Mouse (Mus musculus) erythroblast, embryonic 14.5 days (primary cell): ENCODE measurements at regions not wholly inside any gene's neighbourhood (a gene's known extent, or its start where the extent isn't known, plus 50 kb on each side); places are given as distances from the start of the nearest gene placed in this dataset.

Experiments
- H3K27me3 ChIP-seq: 2 replicates; pipeline ENCODE4 v1.6.1; 2012; ENCODE audit warnings: inconsistent platforms; ENCODE audit not compliant: control insufficient read depth
- H3K36me3 ChIP-seq: 2 replicates; pipeline ENCODE4 v1.6.1; 2012; ENCODE audit warnings: mild to moderate bottlenecking, inconsistent platforms; ENCODE audit not compliant: control insufficient read depth
- H3K4me1 ChIP-seq: 2 replicates; pipeline ENCODE4 v1.6.1; 2012; ENCODE audit warnings: inconsistent platforms; ENCODE audit not compliant: control insufficient read depth
- H3K4me3 ChIP-seq: replicated peaks from 2 replicates; pipeline ENCODE3; 2012; ENCODE audit warnings: moderate library complexity, mild to moderate bottlenecking, inconsistent platforms
- H3K9me3 ChIP-seq: 2 replicates; pipeline ENCODE4 v1.6.1; 2012; ENCODE audit warnings: low read length, inconsistent platforms, mixed read lengths; ENCODE audit not compliant: control insufficient read depth
- GATA1 ChIP-seq: IDR thresholded peaks from 2 replicates; pipeline ENCODE4 v1.6.1; 2012; ENCODE audit warnings: low read length, inconsistent platforms, mixed read lengths
- TAL1 ChIP-seq: IDR thresholded peaks from 3 replicates; pipeline ENCODE4 v1.6.1; 2012; ENCODE audit warnings: low read length, inconsistent platforms, mixed read lengths

GRCm38 (mm10) chr4:95487323-95487722, 70.0 kb upstream of the Fggy start:
- Histone ChIP-seq H3K4me3 (no peak overlapping the region), H3K27me3 (no peaks in the 10 kb centered on the region), H3K4me1 (no peaks in the 10 kb centered on the region), H3K9me3 (no peaks in the 10 kb centered on the region), H3K36me3 (no peaks in the 10 kb centered on the region)
- TF ChIP-seq TAL1 (no peak), GATA1 (no peak)

GRCm38 (mm10) chr4:95487969-95488368, 69.3 kb upstream of the Fggy start:
- Histone ChIP-seq H3K27me3 (no peaks in the 10 kb centered on the region), H3K4me3 (no peak overlapping the region), H3K4me1 (no peaks in the 10 kb centered on the region), H3K36me3 (no peaks in the 10 kb centered on the region), H3K9me3 (no peaks in the 10 kb centered on the region)
- TF ChIP-seq TAL1 (no peak), GATA1 (no peak)

GRCm38 (mm10) chr4:95489059-95489458, 68.2 kb upstream of the Fggy start:
- Histone ChIP-seq H3K4me3 (no peak overlapping the region), H3K9me3 (no peaks in the 10 kb centered on the region), H3K4me1 (no peaks in the 10 kb centered on the region), H3K27me3 (no peaks in the 10 kb centered on the region), H3K36me3 (no peaks in the 10 kb centered on the region)
- TF ChIP-seq GATA1 = no peak
- no peak for TF ChIP-seq TAL1

GRCm38 (mm10) chr4:95500265-95500664, 57.0 kb upstream of the Fggy start:
- no peaks in the 10 kb centered on the region for H3K9me3 ChIP-seq
- no peaks in the 10 kb centered on the region for H3K36me3 ChIP-seq
- no peak overlapping the region for H3K4me3 ChIP-seq
- no peaks in the 10 kb centered on the region for H3K4me1 ChIP-seq
- no peaks in the 10 kb centered on the region for H3K27me3 ChIP-seq
- TF ChIP-seq TAL1 (no peak), GATA1 (no peak)

- H3K9me3 ChIP-seq = no peaks in the 10 kb centered on the region
- no peak overlapping the region for H3K4me3 ChIP-seq
- H3K27me3 ChIP-seq = no peaks in the 10 kb centered on the region
- TF ChIP-seq TAL1 (no peak), GATA1 (no peak)
- H3K4me1 ChIP-seq = no peaks in the 10 kb centered on the region
- no peaks in the 10 kb centered on the region for H3K36me3 ChIP-seq
These were observed 56.1 kb upstream of the Fggy start for GRCm38 (mm10) chr4:95501164-95501563.

GRCm38 (mm10) chr4:95507141-95507945, 50.0 kb upstream of the Fggy start:
- TF ChIP-seq TAL1 = no peak
- TF ChIP-seq GATA1 = no peak
- Histone ChIP-seq H3K4me1 (no peaks in the 10 kb centered on the region), H3K4me3 (no peak overlapping the region), H3K9me3 (no peaks in the 10 kb centered on the region), H3K36me3 (no peaks in the 10 kb centered on the region), H3K27me3 (no peaks in the 10 kb centered on the region)
